Mouse (Mus musculus): ENCODE measurements around the gene Dhrs3. TPM values are rescaled to one million over a fixed set of nuclear protein-coding genes. Genes with fewer than 3 reads are reported as not detected.

Dhrs3 gene
- polyA plus RNA-seq, 1 experiment from 2014 or later, result 128 TPM

DNA sequence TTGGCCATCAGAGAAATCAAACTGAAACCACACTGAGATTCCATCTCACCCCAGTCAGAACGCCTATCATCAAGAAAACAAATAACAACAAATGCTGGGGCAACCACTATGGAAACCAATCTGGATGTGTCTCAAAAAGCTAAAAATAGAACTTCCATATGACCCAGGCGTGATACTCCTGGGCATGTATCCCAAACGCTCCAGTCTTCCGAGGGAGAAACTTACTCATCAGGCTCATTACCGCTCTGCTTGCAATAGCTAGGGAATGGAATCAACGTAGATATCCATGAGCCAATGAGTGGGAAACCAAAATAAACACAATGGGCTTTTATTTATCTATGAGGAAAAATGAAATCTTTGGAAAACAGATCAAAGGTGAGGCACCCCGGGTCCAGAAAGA is 59.2 kb downstream of the Dhrs3 start:
- H3K27me3 ChIP-seq (ENCODE audit: control insufficient read depth, insufficient read depth, low read length), result no peaks in the 10 kb centered on the region
- DNase-seq (ENCODE audit: low spot score) (no peak), ATAC-seq (ENCODE audit: insufficient read depth, low FRiP score, low TSS enrichment) (no peak)
- WGBS, result 86% methylated on average over 7 of the region's 7 CpGs
- peaks cover 10% of the 10 kb centered on the region for H3K4me1 ChIP-seq (ENCODE audit: control insufficient read depth, insufficient read depth, low read length)
- no peaks in the 10 kb centered on the region for H3K36me3 ChIP-seq (ENCODE audit: control insufficient read depth, insufficient read depth, low read length)
- H3K9me3 ChIP-seq (ENCODE audit: control insufficient read depth, low read length), result no peaks in the 10 kb centered on the region
- H3K9ac ChIP-seq (ENCODE audit: low read length), result no peak overlapping the region
- H3K4me2 ChIP-seq (ENCODE audit: low read depth), result no peak overlapping the region
- no peak overlapping the region for H3K27ac ChIP-seq (ENCODE audit: low read depth, low read length)
- no peak overlapping the region for H3K4me3 ChIP-seq (ENCODE audit: low read depth, low read length)

DNA sequence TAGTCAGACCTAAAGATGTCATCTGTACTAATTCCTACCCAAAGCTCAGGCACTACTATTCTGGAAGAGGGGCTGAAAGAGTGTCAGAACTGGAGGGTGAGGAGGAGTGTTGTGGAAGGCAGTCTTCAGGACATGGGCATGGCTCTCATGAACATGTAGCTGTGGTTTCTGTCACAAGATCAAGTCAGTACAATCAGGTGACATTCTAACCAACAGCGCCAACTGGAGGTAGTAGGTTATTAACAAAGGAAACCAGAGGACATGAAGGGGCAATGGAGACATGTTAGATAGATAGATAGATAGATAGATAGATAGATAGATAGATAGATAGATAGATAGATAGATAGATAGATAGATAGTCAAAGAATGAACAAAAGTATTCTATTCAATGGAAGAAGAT is 60.8 kb downstream of the Dhrs3 start:
- Histone ChIP-seq H3K36me3 (ENCODE audit: control insufficient read depth, insufficient read depth, low read length) (no peaks in the 10 kb centered on the region), H3K4me2 (ENCODE audit: low read depth) (no peak overlapping the region), H3K4me1 (ENCODE audit: control insufficient read depth, insufficient read depth, low read length) (peaks cover 10% of the 10 kb centered on the region), H3K9me3 (ENCODE audit: control insufficient read depth, low read length) (no peaks in the 10 kb centered on the region), H3K9ac (ENCODE audit: low read length) (no peak overlapping the region), H3K27ac (ENCODE audit: low read depth, low read length) (no peak overlapping the region), H3K4me3 (ENCODE audit: low read depth, low read length) (no peak overlapping the region), H3K27me3 (ENCODE audit: control insufficient read depth, insufficient read depth, low read length) (no peaks in the 10 kb centered on the region)
- DNase-seq (ENCODE audit: low spot score) (no peak), ATAC-seq (ENCODE audit: insufficient read depth, low FRiP score, low TSS enrichment) (no peak)
- WGBS, result 93% methylated on average over 1 of the region's 1 CpGs

DNA sequence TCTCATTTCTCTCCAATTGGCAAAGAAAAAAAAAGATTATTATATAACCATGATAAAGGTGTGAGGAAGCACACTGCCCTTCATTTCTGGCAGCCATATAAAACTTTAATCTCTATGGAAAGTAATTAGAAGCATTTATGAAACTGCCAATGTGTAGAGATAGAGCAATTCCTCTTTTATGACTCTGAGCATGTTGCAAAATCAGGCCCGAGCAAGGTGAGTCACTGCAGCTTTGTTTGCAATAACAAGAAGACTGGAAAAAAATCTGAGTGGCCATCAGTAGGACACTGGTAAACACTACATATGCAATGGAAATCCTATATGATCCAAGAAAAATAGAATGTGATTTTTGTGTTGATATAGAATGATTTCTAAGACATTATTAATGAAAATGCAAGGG is 63.2 kb downstream of the Dhrs3 start:
- Histone ChIP-seq H3K27ac (ENCODE audit: low read depth, low read length) (no peak overlapping the region), H3K4me2 (ENCODE audit: low read depth) (no peak overlapping the region), H3K9ac (ENCODE audit: low read length) (no peak overlapping the region), H3K27me3 (ENCODE audit: control insufficient read depth, insufficient read depth, low read length) (no peaks in the 10 kb centered on the region), H3K4me1 (ENCODE audit: control insufficient read depth, insufficient read depth, low read length) (no peaks in the 10 kb centered on the region), H3K9me3 (ENCODE audit: control insufficient read depth, low read length) (no peaks in the 10 kb centered on the region), H3K4me3 (ENCODE audit: low read depth, low read length) (no peak overlapping the region), H3K36me3 (ENCODE audit: control insufficient read depth, insufficient read depth, low read length) (no peaks in the 10 kb centered on the region)
- ATAC-seq (ENCODE audit: insufficient read depth, low FRiP score, low TSS enrichment) (no peak), DNase-seq (ENCODE audit: low spot score) (no peak)
- 81% methylated on average over 1 of the region's 1 CpGs for WGBS

DNA sequence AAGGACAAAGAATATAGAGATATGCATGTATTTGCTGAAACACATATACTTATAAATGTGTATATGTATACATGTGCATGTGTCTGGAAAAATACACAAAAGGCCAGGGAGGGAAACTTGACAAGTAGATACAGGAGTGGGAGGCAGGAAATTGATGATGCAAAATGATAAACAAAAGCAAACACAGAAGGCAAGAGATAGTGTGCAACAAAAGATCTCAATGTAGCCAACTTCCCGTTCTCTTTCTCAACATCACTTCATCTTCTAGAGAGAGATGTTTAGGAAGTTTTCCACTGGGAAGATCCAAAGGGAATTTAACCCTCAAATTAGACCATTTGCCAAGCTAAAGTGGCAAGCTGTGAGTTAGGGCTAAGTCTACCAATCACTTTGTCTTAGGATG is 63.7 kb downstream of the Dhrs3 start:
- Histone ChIP-seq H3K27me3 (ENCODE audit: control insufficient read depth, insufficient read depth, low read length) (no peaks in the 10 kb centered on the region), H3K4me1 (ENCODE audit: control insufficient read depth, insufficient read depth, low read length) (no peaks in the 10 kb centered on the region)
- 77% methylated on average over 1 of the region's 1 CpGs for WGBS

DNA sequence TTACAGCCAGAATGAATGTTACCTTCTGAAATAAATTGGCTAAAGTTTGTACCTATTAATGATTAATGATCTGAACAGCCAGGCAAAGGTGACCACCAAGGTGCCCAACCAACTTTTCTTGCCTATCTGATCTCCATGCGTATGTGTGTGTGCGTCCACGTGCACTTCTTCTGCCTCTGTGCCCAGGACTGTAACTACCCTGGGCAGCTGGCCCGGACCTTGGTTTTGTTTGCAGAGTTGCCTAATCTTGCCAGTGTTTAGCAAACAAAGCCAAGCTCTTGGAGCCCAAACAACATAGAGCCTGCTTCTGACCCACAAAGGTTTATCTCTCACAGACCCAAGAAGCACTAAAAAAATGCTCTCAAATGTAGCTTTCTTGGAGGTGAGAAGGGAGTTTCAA is 64.6 kb downstream of the Dhrs3 start:
- H3K27me3 ChIP-seq (ENCODE audit: control insufficient read depth, insufficient read depth, low read length), result no peaks in the 10 kb centered on the region
- no peaks in the 10 kb centered on the region for H3K9me3 ChIP-seq (ENCODE audit: control insufficient read depth, low read length)
- H3K36me3 ChIP-seq (ENCODE audit: control insufficient read depth, insufficient read depth, low read length), result no peaks in the 10 kb centered on the region
- H3K4me2 ChIP-seq (ENCODE audit: low read depth), result no peak overlapping the region
- no peak overlapping the region for H3K27ac ChIP-seq (ENCODE audit: low read depth, low read length)
- H3K4me3 ChIP-seq (ENCODE audit: low read depth, low read length), result no peak overlapping the region
- H3K9ac ChIP-seq (ENCODE audit: low read length), result no peak overlapping the region
- ATAC-seq (ENCODE audit: insufficient read depth, low FRiP score, low TSS enrichment), result no peak
- no peak for DNase-seq (ENCODE audit: low spot score)
- 85% methylated on average over 4 of the region's 4 CpGs for WGBS
- H3K4me1 ChIP-seq (ENCODE audit: control insufficient read depth, insufficient read depth, low read length), result no peaks in the 10 kb centered on the region

More for the DNA sequence above, 63.7 kb downstream of the Dhrs3 start:
- H3K36me3 ChIP-seq (ENCODE audit: control insufficient read depth, insufficient read depth, low read length), result no peaks in the 10 kb centered on the region
- H3K9ac ChIP-seq (ENCODE audit: low read length), result no peak overlapping the region
- H3K4me2 ChIP-seq (ENCODE audit: low read depth), result no peak overlapping the region
- no peak overlapping the region for H3K4me3 ChIP-seq (ENCODE audit: low read depth, low read length)
- no peaks in the 10 kb centered on the region for H3K9me3 ChIP-seq (ENCODE audit: control insufficient read depth, low read length)
- no peak for ATAC-seq (ENCODE audit: insufficient read depth, low FRiP score, low TSS enrichment)
- H3K27ac ChIP-seq (ENCODE audit: low read depth, low read length), result no peak overlapping the region
- DNase-seq (ENCODE audit: low spot score), result no peak

DNA sequence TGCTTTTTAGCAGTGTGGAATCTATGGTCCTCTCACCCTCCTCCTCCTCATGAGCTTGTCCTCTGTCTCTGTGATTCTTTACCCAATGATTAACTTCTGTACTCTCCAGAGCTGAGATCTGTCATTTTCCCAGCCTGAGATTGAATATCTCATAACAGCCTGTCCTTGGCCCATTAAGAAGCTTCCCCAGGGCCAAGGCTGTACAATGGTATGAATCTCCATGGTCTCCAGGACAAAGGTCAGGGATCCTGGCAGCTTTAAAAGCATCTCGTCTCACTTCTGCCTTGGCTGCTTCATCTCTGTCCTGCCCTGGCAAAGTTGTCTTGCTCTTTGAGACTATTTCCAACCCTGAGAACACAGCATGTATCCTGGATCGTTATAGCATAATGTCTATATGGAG is 65.1 kb downstream of the Dhrs3 start:
- H3K27me3 ChIP-seq (ENCODE audit: control insufficient read depth, insufficient read depth, low read length), result no peaks in the 10 kb centered on the region
- 76% methylated on average over 2 of the region's 2 CpGs for WGBS
- ATAC-seq (ENCODE audit: insufficient read depth, low FRiP score, low TSS enrichment) (no peak), DNase-seq (ENCODE audit: low spot score) (no peak)
- H3K36me3 ChIP-seq (ENCODE audit: control insufficient read depth, insufficient read depth, low read length), result no peaks in the 10 kb centered on the region
- H3K9ac ChIP-seq (ENCODE audit: low read length), result no peak overlapping the region
- H3K4me2 ChIP-seq (ENCODE audit: low read depth), result no peak overlapping the region
- no peak overlapping the region for H3K4me3 ChIP-seq (ENCODE audit: low read depth, low read length)
- no peaks in the 10 kb centered on the region for H3K4me1 ChIP-seq (ENCODE audit: control insufficient read depth, insufficient read depth, low read length)
- H3K27ac ChIP-seq (ENCODE audit: low read depth, low read length), result no peak overlapping the region
- H3K9me3 ChIP-seq (ENCODE audit: control insufficient read depth, low read length), result no peaks in the 10 kb centered on the region

DNA sequence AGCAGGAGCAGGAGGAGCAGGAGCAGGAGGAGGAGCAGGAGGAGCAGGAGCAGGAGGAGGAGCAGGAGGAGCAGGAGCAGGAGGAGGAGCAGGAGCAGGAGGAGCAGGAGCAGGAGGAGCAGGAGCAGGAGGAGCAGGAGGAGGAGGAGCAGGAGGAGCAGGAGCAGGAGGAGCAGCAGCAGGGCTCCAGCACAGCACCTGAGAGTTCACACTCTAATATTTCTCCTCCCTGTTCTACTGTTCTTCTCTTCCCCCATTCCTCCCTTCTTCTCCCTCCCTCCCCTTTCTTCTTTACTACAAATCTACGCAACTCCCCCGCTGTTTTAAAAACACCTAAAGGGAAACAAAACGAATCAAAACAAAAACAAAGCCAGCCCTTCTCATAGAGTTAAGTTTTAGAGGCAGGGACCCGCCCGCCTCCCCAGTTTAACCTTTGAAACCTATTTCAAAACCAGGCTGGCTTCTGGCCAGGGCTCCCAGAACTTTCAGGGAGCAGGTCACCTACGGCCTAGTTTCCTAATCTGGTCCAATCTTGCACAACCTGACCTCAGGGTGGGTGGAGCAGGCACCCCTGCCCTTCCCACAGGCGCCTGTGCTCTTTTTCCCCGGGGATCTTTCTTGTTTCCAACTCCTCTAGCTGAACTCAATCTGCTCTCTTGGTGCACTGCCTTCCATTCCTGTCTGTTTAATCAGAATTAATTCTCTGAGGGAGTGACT is 67.7 kb downstream of the Dhrs3 start:
- ATAC-seq (ENCODE audit: insufficient read depth, low FRiP score, low TSS enrichment) (no peak), DNase-seq (ENCODE audit: low spot score) (no peak)
- Histone ChIP-seq H3K9me3 (ENCODE audit: control insufficient read depth, low read length) (no peaks in the 10 kb centered on the region), H3K27ac (ENCODE audit: low read depth, low read length) (no peak overlapping the region), H3K4me1 (ENCODE audit: control insufficient read depth, insufficient read depth, low read length) (no peaks in the 10 kb centered on the region), H3K27me3 (ENCODE audit: control insufficient read depth, insufficient read depth, low read length) (no peaks in the 10 kb centered on the region), H3K4me2 (ENCODE audit: low read depth) (no peak overlapping the region), H3K9ac (ENCODE audit: low read length) (no peak overlapping the region), H3K4me3 (ENCODE audit: low read depth, low read length) (no peak overlapping the region), H3K36me3 (ENCODE audit: control insufficient read depth, insufficient read depth, low read length) (no peaks in the 10 kb centered on the region)
- WGBS, result 58% methylated on average over 8 of the region's 8 CpGs

DNA sequence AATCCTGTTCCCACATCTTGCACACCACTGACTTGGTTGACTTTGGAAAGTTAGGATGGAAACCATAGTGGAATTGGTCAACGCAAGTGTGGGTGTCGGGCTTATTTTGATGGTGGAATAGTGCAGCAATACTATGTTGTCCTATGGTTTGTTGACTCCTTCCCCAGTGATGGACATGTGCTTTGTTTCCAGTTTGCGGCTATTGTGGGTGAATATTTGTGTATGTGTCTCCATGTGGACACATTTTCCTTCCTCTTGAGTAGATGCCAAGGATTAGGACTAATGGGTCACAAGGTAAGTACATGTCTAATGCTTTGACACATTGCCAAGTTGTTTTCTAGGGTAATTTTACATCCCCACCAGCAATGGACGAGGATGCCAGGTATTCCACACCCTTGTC is 68.6 kb downstream of the Dhrs3 start:
- ATAC-seq (ENCODE audit: insufficient read depth, low FRiP score, low TSS enrichment), result no peak
- no peak overlapping the region for H3K9ac ChIP-seq (ENCODE audit: low read length)
- H3K27ac ChIP-seq (ENCODE audit: low read depth, low read length), result no peak overlapping the region
- no peak overlapping the region for H3K4me3 ChIP-seq (ENCODE audit: low read depth, low read length)
- H3K27me3 ChIP-seq (ENCODE audit: control insufficient read depth, insufficient read depth, low read length), result no peaks in the 10 kb centered on the region
- no peak for DNase-seq (ENCODE audit: low spot score)
- no peaks in the 10 kb centered on the region for H3K9me3 ChIP-seq (ENCODE audit: control insufficient read depth, low read length)
- no peaks in the 10 kb centered on the region for H3K4me1 ChIP-seq (ENCODE audit: control insufficient read depth, insufficient read depth, low read length)
- 90% methylated on average over 4 of the region's 4 CpGs for WGBS
- no peaks in the 10 kb centered on the region for H3K36me3 ChIP-seq (ENCODE audit: control insufficient read depth, insufficient read depth, low read length)
- H3K4me2 ChIP-seq (ENCODE audit: low read depth), result no peak overlapping the region

DNA sequence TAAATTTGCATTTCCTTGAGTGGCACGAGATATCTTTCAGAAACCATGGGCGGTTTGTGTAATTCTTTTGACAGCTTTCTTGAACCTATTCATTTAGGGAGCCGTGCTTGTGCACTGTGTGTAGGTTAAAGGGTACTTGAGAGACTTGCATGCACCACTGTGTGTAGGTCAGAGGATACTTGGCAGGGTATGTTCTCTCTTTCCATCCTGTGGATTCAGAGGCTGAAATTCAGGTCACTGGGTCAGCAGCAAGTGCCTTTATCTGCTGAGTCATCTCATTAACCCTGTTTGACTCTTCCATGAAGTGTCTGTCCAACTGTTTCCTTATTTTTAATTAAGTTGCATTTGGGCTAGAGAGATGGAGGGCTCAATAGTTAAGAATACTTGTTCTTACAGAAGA is 69.1 kb downstream of the Dhrs3 start:
- WGBS, result 94% methylated on average over 3 of the region's 3 CpGs
- no peak overlapping the region for H3K27ac ChIP-seq (ENCODE audit: low read depth, low read length)
- ATAC-seq (ENCODE audit: insufficient read depth, low FRiP score, low TSS enrichment), result no peak

More for the DNA sequence above, 69.1 kb downstream of the Dhrs3 start:
- Histone ChIP-seq H3K36me3 (ENCODE audit: control insufficient read depth, insufficient read depth, low read length) (no peaks in the 10 kb centered on the region), H3K4me2 (ENCODE audit: low read depth) (no peak overlapping the region), H3K9me3 (ENCODE audit: control insufficient read depth, low read length) (no peaks in the 10 kb centered on the region), H3K9ac (ENCODE audit: low read length) (no peak overlapping the region), H3K4me3 (ENCODE audit: low read depth, low read length) (no peak overlapping the region), H3K4me1 (ENCODE audit: control insufficient read depth, insufficient read depth, low read length) (no peaks in the 10 kb centered on the region), H3K27me3 (ENCODE audit: control insufficient read depth, insufficient read depth, low read length) (no peaks in the 10 kb centered on the region)
- no peak for DNase-seq (ENCODE audit: low spot score)
